Mouse (Mus musculus): ENCODE results near the gene Sipa1l3.

The Sipa1l3 gene

GRCm38 (mm10) chr7:29444070-29444469, 74.4 kb downstream of the Sipa1l3 start:
- no peak for DNase-seq (ENCODE audit: low spot score)

DNA sequence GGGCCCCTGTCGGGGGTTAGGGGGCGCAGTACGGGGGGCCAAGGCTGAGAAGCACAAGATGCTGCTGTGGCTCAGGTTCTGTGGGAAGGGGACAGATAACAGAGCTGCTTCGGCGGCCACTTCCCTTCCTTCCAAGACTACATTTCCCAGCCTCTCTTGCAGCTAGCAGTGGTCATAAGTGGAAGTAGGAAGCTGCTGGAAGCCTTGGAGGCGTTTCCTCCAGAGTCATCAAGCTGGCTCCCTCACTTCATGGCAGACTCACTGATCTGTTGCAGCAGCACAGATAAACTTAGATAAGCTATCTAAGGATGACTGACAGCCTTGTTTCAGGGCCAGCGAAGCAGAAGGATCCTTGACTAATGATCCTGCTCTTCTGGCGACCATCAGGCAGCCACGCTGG, 76.6 kb downstream of the Sipa1l3 start:
- DNase-seq (ENCODE audit: low spot score): no peak

DNA sequence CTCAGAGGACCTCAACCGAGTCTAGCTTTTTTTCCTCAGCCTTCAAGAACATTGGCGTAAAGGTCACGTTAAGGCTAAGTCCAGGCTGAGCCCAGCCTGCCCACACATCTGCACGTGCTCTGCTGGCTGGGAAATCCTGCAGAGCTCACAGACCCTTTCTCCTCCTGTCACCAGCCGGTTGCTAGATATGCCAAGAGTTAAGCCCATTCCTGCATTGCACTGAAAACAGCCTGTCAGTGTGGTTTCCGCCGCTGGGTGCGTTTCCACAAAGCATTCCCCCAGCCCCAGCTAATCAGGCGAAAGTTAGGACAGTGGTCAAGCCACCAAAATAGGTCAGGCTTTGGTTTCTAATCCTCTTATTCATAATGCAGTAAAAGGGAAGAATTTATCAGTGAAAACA, 77.3 kb downstream of the Sipa1l3 start:
- no peak for DNase-seq (ENCODE audit: low spot score)

- DNase-seq (ENCODE audit: low spot score): no peak
Observed at GRCm38 (mm10) chr7:29438655-29439282, 79.7 kb downstream of the Sipa1l3 start.

GRCm38 (mm10) chr7:29438204-29438603, 80.2 kb downstream of the Sipa1l3 start:
- no peak for DNase-seq (ENCODE audit: low spot score)

DNA sequence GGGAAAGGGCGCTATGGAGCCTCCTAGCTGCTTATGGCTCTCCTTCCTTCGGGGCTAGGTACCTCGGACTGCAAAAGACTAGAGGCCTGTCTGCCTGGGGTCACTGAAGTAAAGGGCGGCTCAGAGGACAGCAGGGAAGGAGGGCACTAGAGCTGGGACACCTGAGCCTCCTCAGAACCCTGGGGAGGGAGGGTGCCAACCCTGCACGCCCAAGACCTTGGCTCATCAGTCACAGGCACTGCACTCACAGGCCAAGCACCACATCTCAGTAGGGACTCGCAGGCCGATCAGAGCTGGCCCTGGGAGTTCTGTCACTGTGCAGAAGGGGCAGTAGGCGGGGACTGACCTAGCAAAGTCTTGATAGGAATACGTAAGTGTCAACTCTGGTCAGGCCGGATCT, 81.4 kb downstream of the Sipa1l3 start:
- DNase-seq (ENCODE audit: low spot score): no peak

GRCm38 (mm10) chr7:29434313-29435035, 84.0 kb downstream of the Sipa1l3 start:
- DNase-seq (ENCODE audit: low spot score): no peak

- DNase-seq (ENCODE audit: low spot score): no peak
Observed at GRCm38 (mm10) chr7:29433725-29434124, 84.7 kb downstream of the Sipa1l3 start.

DNA sequence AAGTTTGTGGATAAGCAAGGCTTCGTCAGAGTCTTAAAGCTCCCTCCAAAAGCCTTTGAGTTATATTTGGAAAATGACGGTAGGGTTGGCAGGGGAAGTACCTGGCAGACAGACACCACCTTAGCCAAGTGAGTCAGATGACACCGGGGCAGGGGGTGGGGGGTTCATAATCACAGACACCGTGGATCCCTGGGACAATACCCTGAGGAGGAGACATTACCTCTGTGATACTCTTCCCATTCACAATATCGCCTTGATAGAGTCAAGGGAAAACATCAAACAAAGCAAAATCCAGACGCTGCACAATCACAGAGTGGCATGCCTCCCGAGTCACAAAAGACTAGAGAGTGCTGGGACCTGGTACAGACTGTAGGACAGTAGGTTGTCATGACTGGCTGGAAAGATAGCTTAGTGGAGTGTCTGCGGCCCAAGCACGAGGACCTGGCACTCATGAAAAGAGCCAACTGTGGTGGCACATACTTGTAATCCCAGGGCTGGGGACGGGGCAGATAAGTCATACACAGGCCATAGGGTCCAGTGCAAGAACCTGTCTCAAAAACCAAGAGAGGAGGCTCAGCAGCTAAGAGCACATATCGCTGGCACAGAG, 85.4 kb downstream of the Sipa1l3 start:
- DNase-seq (ENCODE audit: low spot score): no peak

DNA sequence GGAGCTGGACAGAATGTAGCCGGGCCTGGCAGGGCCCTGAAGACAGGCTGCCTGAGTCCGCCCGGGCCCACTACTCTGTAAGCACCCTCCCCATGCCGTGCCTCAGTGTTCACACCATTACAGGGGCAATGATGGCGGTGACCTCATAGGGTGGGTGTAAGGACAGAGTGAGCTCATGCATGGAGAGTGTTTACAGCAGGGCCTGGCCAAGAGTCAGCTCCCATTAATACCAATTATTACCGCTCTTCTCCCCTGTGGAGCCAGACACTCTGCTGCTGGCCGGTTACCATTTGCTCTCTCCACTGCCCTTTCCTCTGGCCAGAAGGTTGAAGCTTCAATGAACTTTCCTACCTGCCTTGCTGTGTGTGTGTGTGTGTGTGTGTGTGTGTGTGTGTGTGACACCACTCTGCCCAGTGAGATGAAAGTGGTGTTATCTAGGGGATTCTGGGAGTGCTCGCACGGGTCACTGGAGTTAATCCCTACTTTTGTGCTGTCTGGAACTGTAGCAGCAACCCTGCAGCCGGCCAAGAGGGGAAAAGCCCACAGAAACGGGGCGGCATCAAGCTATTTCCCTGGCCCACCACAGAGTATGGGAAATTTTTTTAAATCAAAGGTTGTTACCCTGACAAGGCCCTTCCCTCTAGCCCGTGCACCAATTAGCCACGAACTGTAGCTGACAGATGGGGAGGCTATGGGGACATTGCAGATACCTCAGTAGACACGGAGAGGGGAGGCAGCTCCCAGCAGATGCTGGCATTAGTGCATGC, 86.1 kb downstream of the Sipa1l3 start:
- no peak for DNase-seq (ENCODE audit: low spot score)

DNA sequence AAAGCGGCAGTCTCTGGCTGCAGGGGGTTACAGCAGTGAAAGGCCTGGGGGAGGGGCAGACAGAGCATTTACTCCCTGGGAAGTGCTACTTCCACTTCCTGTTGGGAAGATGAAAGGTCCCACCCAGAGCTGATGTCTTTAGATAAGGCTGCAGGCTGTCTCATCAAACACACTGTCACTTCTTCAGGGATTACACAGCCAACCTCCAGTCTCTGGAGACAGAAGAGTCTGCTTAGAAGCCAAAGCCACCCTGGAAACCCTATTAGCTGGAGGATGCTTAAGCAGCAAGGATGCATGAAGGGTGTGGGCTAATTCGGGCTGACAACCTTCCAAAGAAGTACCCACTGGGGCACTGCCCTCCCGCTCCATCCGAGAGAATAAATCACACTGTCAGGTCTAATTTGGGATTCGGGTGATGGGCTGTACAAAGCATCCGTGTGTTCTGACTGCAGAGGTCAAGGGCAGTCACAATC, 87.7 kb downstream of the Sipa1l3 start:
- no peak for DNase-seq (ENCODE audit: low spot score)

- DNase-seq (ENCODE audit: low spot score): no peak
Observed at GRCm38 (mm10) chr7:29426056-29426455, 92.4 kb downstream of the Sipa1l3 start.

DNA sequence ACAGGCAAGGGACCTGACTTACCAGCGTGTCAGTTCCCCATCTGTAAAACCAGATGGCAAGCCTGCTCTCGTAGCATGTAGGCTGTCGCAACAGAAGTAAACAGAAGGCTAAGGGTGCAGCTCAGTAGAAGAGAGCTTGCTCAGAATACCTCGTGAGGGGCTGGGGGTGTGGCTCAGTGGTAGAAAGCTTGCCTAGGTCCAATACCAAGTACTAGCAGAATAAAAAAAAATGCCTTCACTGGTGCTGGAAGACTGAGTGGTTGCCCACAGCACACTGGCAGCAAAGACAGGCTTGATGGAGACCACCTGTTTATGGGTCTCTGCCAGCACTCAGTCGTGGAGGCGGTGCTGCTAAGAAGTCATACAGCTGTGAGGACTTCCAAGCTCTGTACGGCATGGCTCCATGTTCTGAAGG, 93.0 kb downstream of the Sipa1l3 start:
- DNase-seq (ENCODE audit: low spot score): no peak

DNA sequence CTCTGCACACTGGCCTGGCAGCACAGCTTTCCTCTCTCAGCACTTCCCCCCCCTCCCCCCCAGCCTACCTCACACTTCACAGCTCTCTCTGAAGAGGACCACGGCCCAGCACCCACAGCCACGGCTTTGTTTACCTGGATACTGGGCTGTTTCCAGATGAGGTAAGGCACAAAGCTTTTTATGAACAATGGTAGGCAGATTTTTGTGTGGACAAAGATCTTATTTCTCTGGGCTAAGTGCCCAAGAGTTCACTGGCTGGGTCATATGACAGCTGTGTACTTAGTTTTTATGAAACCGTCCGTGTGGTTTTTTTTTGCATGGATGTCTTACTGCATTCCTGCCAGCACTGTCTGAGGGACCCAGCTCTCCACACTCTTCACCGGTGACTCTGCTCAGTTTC, 93.8 kb downstream of the Sipa1l3 start:
- DNase-seq (ENCODE audit: low spot score): no peak

DNA sequence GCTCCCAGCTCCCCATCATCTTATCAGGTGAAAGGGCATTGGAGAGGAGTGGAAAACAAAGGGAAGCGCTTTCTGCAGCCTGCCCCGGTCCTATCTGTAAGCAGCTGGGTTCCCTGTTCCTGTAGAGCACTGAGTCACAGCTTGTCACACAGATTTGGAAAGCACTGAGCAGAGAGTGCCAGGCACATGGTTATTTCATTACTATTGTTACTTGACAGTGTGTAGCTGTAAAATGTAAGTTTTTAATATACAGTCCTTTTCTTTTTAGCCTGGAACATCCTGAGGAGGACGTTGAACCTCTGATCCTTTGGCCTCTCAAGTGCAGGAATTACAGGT, 96.6 kb downstream of the Sipa1l3 start:
- DNase-seq (ENCODE audit: low spot score): no peak

DNA sequence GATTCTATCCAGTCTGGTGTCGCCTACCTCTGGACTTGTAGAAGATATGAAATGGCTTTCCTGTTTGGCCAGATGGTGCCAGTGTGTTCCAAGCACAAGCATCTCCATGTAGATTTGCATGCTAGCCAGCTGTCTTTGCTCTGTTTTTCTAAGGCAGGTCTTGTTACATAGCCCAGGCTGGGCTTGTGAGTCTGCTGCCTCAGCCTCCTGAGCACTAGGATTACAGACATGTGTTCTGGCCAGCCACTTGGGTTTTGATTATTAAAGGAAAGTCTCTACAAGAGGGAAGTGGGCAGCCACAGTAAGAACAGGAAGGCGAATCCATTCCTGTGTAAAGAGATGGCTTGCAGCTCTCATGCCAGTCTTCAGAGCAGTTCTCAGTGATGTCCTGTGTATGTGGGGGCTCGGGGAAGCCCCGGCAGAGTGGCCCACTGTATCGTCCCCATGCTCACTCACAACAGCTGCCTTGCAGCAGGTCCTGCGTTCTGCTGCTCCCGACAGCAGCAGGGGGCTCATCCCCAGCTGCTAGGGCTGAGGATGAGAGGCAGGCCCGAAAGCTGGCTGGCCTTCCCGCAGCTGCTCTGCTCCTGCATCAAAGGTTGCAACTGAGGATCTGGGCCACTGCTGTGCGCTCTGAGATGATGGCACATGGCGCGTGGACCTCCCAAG, 97.1 kb downstream of the Sipa1l3 start:
- DNase-seq (ENCODE audit: low spot score): no peak

- DNase-seq (ENCODE audit: low spot score): no peak
Observed at GRCm38 (mm10) chr7:29419836-29420235, 98.6 kb downstream of the Sipa1l3 start.

- no peak for DNase-seq (ENCODE audit: low spot score)
Observed at GRCm38 (mm10) chr7:29418231-29418630, 100.2 kb downstream of the Sipa1l3 start.

DNA sequence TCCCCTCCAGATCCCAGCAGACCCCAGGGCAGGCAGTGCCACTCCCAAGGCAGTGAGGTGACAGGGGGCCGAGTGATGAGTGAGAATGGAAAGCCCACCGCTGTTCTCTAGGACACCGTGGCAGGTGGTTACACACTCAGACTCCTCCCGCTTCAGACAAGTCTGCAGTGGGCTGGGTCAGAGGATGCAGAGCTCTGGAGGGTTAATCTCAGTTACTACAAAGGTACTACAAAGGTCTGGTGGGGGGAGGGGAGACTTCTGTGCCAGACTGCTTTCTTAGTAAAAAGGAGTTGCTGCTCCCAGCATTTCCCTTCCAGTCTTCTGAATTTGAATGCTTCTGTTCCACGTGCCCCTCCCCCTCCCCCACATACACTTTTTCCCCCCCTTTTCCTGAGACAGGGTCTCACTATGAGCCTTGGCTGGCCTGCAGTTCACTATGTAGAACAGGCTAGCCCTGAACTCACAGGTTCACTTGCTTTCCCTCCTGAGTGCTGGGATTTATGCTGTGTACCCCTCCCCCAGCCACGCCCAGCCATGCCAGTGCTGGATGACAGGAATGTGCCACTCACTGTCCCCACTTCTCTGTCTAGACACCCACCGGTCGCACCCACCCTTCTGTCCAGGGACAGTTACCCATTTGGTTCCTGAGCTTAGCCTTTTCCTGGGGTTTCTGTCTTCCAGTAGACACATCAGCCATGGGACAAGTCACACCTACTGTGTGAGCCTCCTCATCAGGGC, 100.9 kb downstream of the Sipa1l3 start:
- no peak for DNase-seq (ENCODE audit: low spot score)

DNA sequence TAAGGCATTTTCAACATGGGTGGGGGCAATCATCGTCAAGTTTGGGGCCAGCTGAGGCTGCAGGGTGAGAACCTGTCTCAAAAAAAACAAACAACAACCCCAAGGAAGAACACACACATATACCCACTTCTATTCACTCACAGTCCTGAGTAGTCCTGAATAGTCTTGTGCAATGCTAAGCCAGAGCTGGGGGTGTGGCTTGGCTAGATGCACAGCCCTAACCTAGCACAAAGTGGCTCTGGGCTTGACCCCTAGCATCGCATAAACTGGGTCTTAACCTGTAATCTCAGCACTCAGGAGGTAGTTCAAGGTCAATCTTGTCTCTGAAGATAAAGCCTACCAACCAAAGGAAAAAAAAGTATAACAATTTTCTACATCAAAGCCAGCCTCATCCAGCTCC, 101.5 kb downstream of the Sipa1l3 start:
- no peak for DNase-seq (ENCODE audit: low spot score)

GRCm38 (mm10) chr7:29411838-29412580, 106.4 kb downstream of the Sipa1l3 start:
- no peak for DNase-seq (ENCODE audit: low spot score)
